Mouse (Mus musculus) midbrain, embryonic 12.5 days (tissue): ENCODE results near the gene Memo1. TPM values are rescaled to one million over a fixed set of nuclear protein-coding genes. Genes with fewer than 3 reads are reported as not detected.
"Not testable (repeated sequence)": the region's sequence is repeated elsewhere in the genome, so short reads cannot be mapped to it uniquely, and the experiment has no call there.

Source experiments
- ATAC-seq: fragments of 200-750 bp; cut with Nextera tagmentation; 2 replicates; pipeline ENCODE4 v1.8.0; 2017; ENCODE audit warnings: low read depth, moderate TSS enrichment, moderate library complexity; ENCODE audit not compliant: low FRiP score
- H3K27ac ChIP-seq: fragments of 300-500 bp; sonication (generic); replicated peaks from 2 replicates; pipeline ENCODE4 v1.5.1; 2016; ENCODE audit warnings: mild to moderate bottlenecking
- H3K27me3 ChIP-seq: fragments of 300-500 bp; sonication (generic); 2 replicates; pipeline ENCODE4 v1.6.1; 2016; ENCODE audit warnings: mild to moderate bottlenecking
- H3K36me3 ChIP-seq: fragments of 300-500 bp; sonication (generic); 2 replicates; pipeline ENCODE4 v1.6.1; 2016
- H3K4me1 ChIP-seq: fragments of 300-500 bp; sonication (generic); 2 replicates; pipeline ENCODE4 v1.6.1; 2016
- H3K4me2 ChIP-seq: fragments of 300-500 bp; sonication (generic); replicated peaks from 2 replicates; pipeline ENCODE4 v1.6.1; 2016; ENCODE audit warnings: mild to moderate bottlenecking, moderate library complexity
- H3K4me3 ChIP-seq: fragments of 300-500 bp; sonication (generic); 2 replicates; pipeline ENCODE4 v1.5.1; 2016; ENCODE audit warnings: mild to moderate bottlenecking
- H3K9ac ChIP-seq: fragments of 300-500 bp; sonication (generic); replicated peaks from 2 replicates; pipeline ENCODE4 v1.6.1; 2016; ENCODE audit warnings: mild to moderate bottlenecking, moderate library complexity
- H3K9me3 ChIP-seq: fragments of 300-500 bp; sonication (generic); 2 replicates; pipeline ENCODE4 v1.6.1; 2016; ENCODE audit warnings: mild to moderate bottlenecking
- WGBS: fragments of 180-500 bp; shearing (Covaris S2); methylation state at CpG from one replicate; pipeline ENCODE4 v1.1.7; 2016; 5-methylcytosine and 5-hydroxymethylcytosine counted together
- polyA plus RNA-seq: library from polyadenylated mRNA; unstranded; fragments of >200 nt; fragmentation: Nextera tagmentation; extraction: Ambion mirVana; gene quantifications from 2 replicates; pipeline ENCODE4 v1.2.1, GENCODE M21; 2016

Gene Memo1
- polyA plus RNA-seq, 1 experiment from 2014 or later, result 72.1 TPM

DNA sequence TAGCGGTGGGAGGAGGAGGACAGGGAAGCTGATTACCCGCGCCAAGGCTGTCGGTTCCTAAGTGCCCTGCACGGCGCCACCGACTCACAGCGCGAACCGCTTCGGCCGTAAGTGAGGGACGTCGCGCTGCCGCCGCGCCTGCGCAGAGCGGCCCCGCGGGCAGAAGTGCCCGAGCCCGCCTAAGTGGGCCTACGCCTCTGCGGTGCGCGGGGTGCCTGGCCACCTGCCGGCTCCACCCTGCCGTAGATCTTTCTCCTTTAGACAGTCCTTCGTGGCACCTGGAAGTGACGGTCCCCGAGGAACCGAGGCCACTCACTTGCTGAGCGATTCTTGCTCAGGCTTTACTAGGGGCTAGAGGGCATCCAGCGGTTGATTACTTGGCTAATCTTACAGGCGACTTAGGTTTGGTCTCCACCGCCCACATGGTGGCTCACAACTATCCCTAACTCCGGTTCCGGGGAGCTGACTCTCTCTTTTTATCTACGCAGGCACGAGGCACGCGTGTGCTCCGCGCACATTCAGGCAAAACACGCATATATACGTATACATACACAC, 21.1 kb upstream of the Memo1 start:
- WGBS, result under 1% methylated on average over 48 of the region's 48 CpGs
- Histone ChIP-seq H3K27ac (peak overlapping the region; percentile 89), H3K4me3 (peak overlapping the region; percentile 67), H3K4me1 (peaks cover 19% of the 10 kb centered on the region), H3K9ac (peak overlapping the region; percentile 72), H3K4me2 (peak overlapping the region; percentile 73), H3K36me3 (peaks cover 11% of the 10 kb centered on the region; the same call in 1 of the 2 replicates), H3K27me3 (no peaks in the 10 kb centered on the region), H3K9me3 (no peaks in the 10 kb centered on the region)
- ATAC-seq, result peak; percentile 96

DNA sequence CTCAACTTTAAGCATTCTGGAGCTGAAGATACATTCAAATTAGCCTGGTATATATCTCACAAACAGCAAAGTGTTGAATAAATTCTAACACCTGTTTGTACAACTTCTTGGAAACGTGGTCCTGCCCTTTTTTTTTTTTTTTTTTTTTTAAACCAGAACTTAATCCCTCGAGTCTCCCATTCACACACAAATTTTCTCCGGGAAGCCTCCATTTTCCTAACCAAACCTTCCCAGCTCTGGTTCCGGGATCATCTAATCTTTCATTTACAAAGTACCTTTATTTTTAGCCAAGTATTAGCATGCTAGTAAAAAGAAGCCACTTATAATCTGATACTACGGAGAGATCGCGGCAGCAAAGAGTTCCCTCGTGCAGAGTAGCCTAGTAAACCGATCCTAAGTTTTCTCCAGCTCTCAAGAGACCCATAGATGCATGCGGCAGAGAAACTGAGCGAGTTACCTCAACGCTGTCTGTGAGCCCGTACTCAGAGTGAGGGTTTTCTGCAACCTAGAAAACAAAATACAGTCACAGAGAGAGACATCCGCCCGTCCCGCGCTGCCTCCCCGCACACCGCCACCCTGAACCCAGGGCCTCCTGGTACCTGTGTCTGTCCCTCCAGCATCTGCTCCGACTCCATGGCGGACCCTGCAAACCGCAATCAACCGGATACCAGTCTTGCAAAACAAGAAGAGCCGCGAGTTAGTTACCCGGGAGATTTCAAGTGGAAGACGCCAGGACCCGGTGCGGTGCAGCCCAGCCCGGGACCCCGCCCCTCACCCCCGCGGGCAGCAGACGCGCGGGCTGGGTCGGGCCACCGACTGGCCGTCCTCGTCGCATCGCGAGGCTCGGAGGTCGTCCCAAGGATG, 20.4 kb upstream of the Memo1 start:
- Histone ChIP-seq H3K27ac (peak overlapping the region; percentile 89), H3K4me2 (peak overlapping the region; percentile 73), H3K4me1 (peaks cover 19% of the 10 kb centered on the region), H3K9me3 (no peaks in the 10 kb centered on the region), H3K4me3 (peak overlapping the region; percentile 67), H3K36me3 (peaks cover 11% of the 10 kb centered on the region; the same call in 1 of the 2 replicates), H3K9ac (peak overlapping the region; percentile 72), H3K27me3 (no peaks in the 10 kb centered on the region)
- WGBS, result under 1% methylated on average over 45 of the region's 45 CpGs
- peak; percentile 91; the same call in 1 of the 2 replicates for ATAC-seq

DNA sequence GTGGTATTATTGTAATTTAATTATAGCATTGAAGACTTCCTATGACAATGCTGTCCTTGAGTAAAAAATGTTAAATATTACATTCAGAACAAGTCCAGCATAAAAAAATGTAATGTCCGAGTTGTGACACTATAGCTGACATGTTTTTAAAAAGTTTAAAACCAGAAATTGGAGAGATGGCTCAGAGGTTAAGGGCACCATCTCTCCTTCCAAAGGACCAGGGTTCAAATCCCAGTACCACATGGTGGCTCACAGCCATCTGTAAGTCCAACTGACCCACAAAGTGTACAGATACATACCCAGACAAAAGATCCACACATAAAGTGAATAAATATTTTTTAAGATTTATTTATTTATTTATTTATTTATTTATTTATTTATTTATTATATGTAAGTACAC, 10.7 kb upstream of the Memo1 start:
- ATAC-seq, result no peak
- Histone ChIP-seq H3K9ac (no peak overlapping the region), H3K9me3 (no peaks in the 10 kb centered on the region), H3K4me1 (no peaks in the 10 kb centered on the region), H3K27ac (no peak overlapping the region), H3K4me3 (no peak overlapping the region), H3K36me3 (peaks cover 65% of the 10 kb centered on the region), H3K4me2 (no peak overlapping the region), H3K27me3 (no peaks in the 10 kb centered on the region)
- 95% methylated on average over 1 of the region's 1 CpGs for WGBS

DNA sequence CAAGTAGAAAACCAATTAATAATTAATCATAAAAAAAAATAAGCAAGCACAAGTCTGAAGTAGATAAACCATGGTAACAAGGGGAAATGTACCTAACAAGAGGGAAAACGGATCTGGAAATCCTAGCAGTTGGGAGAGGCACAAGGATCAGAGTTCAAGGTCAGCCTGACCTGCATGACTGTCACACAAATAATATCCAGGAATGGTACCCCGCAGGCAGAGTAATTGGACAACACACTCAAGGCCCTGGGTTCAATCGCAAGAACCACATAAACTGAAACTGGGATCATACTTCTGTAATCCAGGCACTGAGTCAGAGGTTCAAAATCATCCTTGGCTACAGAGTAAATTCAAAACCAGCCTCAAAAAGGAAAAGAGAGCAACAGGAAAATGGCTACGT, 10.3 kb upstream of the Memo1 start:
- WGBS, result 92% methylated on average over 4 of the region's 4 CpGs
- Histone ChIP-seq H3K4me3 (no peak overlapping the region), H3K4me1 (no peaks in the 10 kb centered on the region), H3K9ac (no peak overlapping the region), H3K27ac (no peak overlapping the region), H3K9me3 (no peaks in the 10 kb centered on the region), H3K36me3 (peaks cover 66% of the 10 kb centered on the region), H3K27me3 (no peaks in the 10 kb centered on the region), H3K4me2 (no peak overlapping the region)
- no peak for ATAC-seq

DNA sequence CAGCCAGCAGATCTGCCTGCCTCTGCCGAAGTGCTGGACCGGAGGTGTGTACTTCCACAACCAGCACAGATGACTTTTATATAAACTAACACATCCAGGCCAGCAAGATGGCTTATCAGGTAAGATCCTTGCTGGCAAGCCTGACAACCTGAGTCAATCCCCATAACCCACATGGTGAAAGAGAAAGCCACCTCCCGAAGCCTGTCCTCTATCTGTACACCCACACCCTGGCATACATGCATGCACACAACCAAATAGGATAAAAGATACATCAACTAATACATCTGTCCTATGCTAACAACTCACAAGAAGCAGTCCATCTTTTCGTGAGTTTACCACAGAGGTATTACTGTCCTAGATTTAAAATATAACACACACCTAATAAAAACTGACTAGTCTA, 8.7 kb upstream of the Memo1 start:
- H3K4me3 ChIP-seq, result no peak overlapping the region
- no peaks in the 10 kb centered on the region for H3K9me3 ChIP-seq
- H3K4me2 ChIP-seq, result no peak overlapping the region
- 93% methylated on average over 4 of the region's 4 CpGs for WGBS
- no peak overlapping the region for H3K9ac ChIP-seq
- no peaks in the 10 kb centered on the region for H3K4me1 ChIP-seq
- ATAC-seq, result no peak
- H3K36me3 ChIP-seq, result peaks cover 66% of the 10 kb centered on the region
- H3K27ac ChIP-seq, result no peak overlapping the region
- no peaks in the 10 kb centered on the region for H3K27me3 ChIP-seq

DNA sequence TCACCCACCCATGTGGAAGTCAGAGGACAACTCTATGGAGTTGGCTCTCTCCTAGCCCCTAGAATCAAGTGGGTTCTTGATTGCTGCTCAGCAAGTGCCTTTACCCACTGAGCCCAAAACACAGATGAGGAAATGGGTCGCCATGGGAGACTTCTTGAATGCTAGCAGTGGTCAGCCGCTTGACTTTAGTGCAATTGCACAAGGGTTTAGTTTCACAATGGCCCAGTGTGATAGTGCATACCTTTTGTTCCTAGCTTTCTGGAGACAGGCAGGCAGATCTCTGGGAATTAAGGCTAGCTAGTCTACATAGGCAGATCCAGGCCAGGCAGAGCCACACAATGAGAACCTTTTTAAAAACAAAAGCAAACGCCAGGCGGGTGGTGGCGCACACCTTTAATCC, 4.8 kb upstream of the Memo1 start:
- Histone ChIP-seq H3K9me3 (no peaks in the 10 kb centered on the region), H3K36me3 (peaks cover 34% of the 10 kb centered on the region), H3K4me3 (no peak overlapping the region), H3K9ac (no peak overlapping the region), H3K4me1 (no peaks in the 10 kb centered on the region), H3K27ac (no peak overlapping the region), H3K27me3 (no peaks in the 10 kb centered on the region), H3K4me2 (no peak overlapping the region)
- 82% methylated on average over 5 of the region's 5 CpGs for WGBS
- ATAC-seq, result no peak

DNA sequence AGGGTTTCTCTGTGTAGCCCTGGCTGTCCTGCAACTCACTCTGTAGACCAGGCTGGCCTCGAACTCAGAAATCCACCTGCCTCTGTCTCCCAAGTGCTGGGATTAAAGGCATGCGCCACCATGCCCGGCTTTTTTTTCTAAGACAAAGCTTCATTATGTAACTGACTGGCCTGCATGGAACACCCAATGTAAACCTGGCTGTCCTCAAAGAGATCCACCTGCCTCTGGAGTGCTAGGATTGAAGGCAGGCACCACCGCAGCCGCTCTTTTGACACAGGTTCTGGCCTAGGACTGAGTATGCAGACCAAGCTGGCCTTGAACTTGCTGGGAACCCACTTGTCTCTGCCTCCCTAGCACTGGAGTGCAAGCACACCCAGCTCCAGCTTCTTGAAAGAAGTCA, 1.7 kb upstream of the Memo1 start:
- not testable (repeated sequence) for H3K4me3 ChIP-seq, H3K27ac ChIP-seq, ATAC-seq, H3K9me3 ChIP-seq, H3K4me1 ChIP-seq, H3K4me2 ChIP-seq, H3K9ac ChIP-seq, H3K27me3 ChIP-seq
- WGBS, result 93% methylated on average over 5 of the region's 5 CpGs
- peaks cover 15% of the 10 kb centered on the region for H3K36me3 ChIP-seq

DNA sequence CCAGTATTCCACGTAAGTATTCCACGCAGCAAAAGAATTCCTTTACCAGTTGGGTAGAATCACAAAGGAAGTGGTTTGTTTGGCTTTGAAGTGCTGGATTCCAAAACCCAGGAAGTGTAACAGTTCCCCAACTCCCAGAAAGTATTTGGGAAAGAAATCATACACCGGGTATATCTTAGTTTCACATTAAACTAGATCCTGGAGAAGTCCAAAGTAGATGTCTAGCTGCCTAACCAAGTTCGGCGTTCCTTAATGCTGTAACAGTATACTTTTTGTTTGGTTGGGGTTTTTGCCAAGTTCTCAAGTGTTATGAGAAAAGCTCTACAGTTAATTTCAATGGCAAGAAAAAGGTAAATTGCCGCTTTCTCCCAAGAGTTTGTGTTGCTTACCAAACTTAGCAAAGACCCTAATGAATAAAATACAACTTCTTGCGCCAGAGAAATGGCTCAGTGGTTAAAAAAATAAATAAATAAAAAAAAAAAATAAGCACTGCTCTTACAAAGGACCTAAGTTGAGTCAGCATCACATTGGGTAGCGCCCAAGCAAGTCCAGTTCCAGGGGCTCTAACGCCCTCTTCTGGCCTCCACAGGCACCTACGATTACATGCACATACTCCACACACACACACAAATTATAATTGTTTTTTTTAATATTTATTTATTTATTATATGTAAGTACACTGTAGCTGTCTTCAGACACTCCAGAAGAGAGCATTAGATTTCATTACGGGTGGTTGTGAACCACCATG, 929 bp upstream of the Memo1 start:
- ATAC-seq, result no peak
- H3K9ac ChIP-seq, result no peak overlapping the region
- 53% methylated on average over 11 of the region's 11 CpGs for WGBS

DNA sequence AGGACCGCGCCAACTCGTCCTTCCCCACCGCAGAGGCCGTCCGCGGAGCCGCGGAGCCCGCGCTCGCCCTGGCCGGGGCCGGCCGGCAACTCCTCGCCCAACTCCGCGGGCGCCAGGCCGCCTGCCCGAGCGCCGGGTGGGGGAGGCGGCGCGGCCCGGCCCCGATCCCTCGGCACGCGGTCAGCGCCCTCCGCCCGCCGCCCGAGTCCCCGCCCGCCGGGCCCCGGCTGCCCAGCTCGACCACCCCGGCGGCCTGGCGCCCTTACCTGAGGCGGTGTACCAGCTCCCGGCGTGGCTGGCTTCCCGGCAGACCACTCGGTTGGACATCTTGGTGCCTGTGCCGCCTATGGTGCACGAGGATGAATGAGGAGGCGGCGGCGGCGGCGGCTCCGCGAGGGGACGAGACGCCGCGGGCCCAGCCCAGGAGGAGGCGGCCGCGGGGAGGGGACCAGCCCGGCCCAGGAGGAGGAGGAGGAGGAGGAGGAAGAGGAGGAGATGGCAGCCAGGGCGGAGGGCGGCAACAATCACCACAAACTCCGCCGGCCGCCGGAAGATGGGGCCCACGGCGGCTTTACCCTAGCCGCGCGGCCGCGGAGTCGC, 795 bp downstream of the Memo1 start:
- Histone ChIP-seq H3K27me3 (no peaks in the 10 kb centered on the region), H3K27ac (peak overlapping the region; percentile 96), H3K36me3 (no peaks in the 10 kb centered on the region), H3K9ac (peak overlapping the region; percentile 94), H3K4me3 (peak overlapping the region; percentile 96), H3K4me1 (peaks cover 18% of the 10 kb centered on the region), H3K9me3 (no peaks in the 10 kb centered on the region), H3K4me2 (peak overlapping the region; percentile 73)
- 1% methylated on average over 48 of the region's 80 CpGs for WGBS
- ATAC-seq, result peak; percentile 79

More for the DNA sequence above, 929 bp upstream of the Memo1 start:
- peaks cover 8% of the 10 kb centered on the region for H3K36me3 ChIP-seq
- H3K27me3 ChIP-seq, result no peaks in the 10 kb centered on the region
- H3K27ac ChIP-seq, result peak overlapping the region; percentile 96
- no peaks in the 10 kb centered on the region for H3K9me3 ChIP-seq
- peak overlapping the region; percentile 96 for H3K4me3 ChIP-seq
- peak overlapping the region; percentile 73 for H3K4me2 ChIP-seq
- peaks cover 12% of the 10 kb centered on the region for H3K4me1 ChIP-seq

DNA sequence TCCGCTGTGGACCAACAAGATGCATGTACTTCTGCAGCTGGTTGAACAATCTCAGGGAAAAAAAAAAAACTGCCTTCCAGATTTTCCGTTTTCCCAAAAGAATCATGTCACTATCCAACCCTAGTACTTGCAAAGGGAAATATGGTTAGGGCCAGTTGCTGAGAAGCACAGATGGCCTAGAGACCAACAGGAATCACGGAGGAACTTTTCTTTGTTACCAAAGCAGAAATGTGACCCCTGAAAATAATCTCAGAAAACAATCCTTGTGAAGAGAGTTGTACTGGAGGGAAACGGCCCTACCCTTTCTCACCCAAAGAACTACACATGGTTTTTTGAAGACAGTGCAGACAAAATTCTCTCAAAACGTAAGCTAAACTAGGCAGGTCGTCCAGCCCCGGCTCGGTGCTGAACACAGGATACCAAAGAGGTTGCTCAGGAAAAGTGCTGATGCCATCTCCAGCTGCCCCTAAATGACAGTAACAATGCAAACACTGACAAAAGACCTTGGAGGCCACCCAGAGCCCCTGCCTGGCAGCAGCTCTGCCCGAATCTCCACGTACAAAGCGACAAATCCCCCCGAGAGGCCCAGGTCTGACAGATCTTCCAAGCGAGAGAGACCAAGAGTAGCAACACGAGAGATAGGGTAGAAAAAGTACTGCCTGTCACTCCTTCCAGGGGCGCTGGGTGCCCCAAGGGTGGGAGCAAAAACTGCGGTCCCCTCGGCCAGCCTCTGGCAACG, 1.5 kb downstream of the Memo1 start:
- Histone ChIP-seq H3K27ac (peak overlapping the region; percentile 96), H3K27me3 (no peaks in the 10 kb centered on the region), H3K36me3 (peaks cover 3% of the 10 kb centered on the region; the same call in 1 of the 2 replicates), H3K4me3 (peak overlapping the region; percentile 96), H3K9ac (peak overlapping the region; percentile 94), H3K4me2 (peak overlapping the region; percentile 73), H3K4me1 (peaks cover 18% of the 10 kb centered on the region), H3K9me3 (no peaks in the 10 kb centered on the region)
- no peak; the same call in 1 of the 2 replicates for ATAC-seq
- WGBS, result under 1% methylated on average over 18 of the region's 18 CpGs

DNA sequence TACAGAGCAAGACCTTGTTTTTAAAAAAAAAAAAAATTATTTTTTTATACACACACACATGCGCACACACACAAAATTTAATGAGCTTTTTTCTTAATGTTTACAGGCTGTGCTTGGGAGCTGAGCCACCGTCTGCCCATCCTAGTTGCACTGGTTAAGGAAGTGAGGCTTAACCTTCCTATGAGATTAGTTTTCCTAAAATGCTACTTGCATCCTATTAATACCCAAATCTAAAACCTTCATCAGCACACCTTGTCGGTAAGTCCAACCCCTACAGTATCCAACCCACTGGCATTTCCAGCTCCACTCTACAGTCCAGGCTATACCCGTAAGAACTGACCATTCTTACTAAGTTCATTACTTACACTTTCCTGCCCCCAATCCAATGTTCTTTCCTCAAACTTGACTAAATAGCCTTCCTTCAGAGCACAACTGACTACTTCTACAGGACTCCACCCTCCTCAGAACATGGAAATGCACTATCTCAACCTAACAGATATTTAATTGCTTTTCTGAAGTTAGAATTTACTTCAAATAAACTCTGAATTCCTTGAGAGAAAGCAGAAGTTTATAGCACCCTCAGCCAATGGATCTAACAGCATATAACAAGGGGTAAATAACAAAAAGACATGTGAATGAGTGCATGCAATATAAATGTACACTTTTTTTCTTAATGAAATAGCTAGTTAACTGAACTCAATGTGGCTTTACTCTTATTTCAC, 3.5 kb downstream of the Memo1 start:
- H3K27me3 ChIP-seq, result no peaks in the 10 kb centered on the region
- no peak overlapping the region for H3K4me2 ChIP-seq
- no peak for ATAC-seq

More for the DNA sequence above, 3.5 kb downstream of the Memo1 start:
- Histone ChIP-seq H3K36me3 (peaks cover 10% of the 10 kb centered on the region), H3K9me3 (no peaks in the 10 kb centered on the region), H3K4me1 (peaks cover 18% of the 10 kb centered on the region), H3K27ac (no peak overlapping the region), H3K4me3 (no peak overlapping the region), H3K9ac (no peak overlapping the region)
- WGBS, result 79% methylated on average over 4 of the region's 4 CpGs
